Mouse (Mus musculus): ENCODE data around the gene Cpa2. TPM values are rescaled to one million over a fixed set of nuclear protein-coding genes. Genes with fewer than 3 reads are reported as not detected.

Cpa2 gene
- total RNA-seq, 1 experiment, result 1.7 TPM

- Histone ChIP-seq H3K9me3 (ENCODE audit: control insufficient read depth, insufficient read depth, low read depth, low read length) (no peaks in the 10 kb centered on the region), H3K27ac (ENCODE audit: insufficient read depth, low read depth, low read length, poor library complexity, severe bottlenecking) (no peak overlapping the region), H3K36me3 (ENCODE audit: control insufficient read depth, insufficient read depth, low read length, poor library complexity, severe bottlenecking) (no peaks in the 10 kb centered on the region), H3K4me1 (ENCODE audit: control insufficient read depth in 2 of 2, insufficient read depth in 2 of 2, low read length in 2 of 2, poor library complexity in 1 of 2) (peaks cover 1 to 2% of the 10 kb centered on the region in 2 experiments; a peak in 1 of 4 replicates), H3K9ac (ENCODE audit: insufficient read depth, low read depth, low read length, poor library complexity, severe bottlenecking) (no peak overlapping the region), H3K4me3 (ENCODE audit: insufficient read depth in 1 of 2, low read depth in 1 of 2, low read length in 2 of 2, poor library complexity in 1 of 2, severe bottlenecking in 1 of 2) (no peak overlapping the region)
- no peak for DNase-seq (ENCODE audit: low read depth, low spot score)
- in situ Hi-C loops (cut with MboI; ENCODE audit: low sequenced_read_pairs in 2 of 2, unreplicated experiment in 2 of 2), result no loop called here
- TF ChIP-seq ZC3H11A (IDR thresholded peaks at IDR 0.05; ENCODE audit: borderline replicate concordance, low read depth, low read length), result no peak
These were observed 63.0 kb downstream of the Cpa2 start for GRCm38 (mm10) chr6:30604342-30604867.

- TF ChIP-seq MAFK (IDR thresholded peaks at IDR 0.05; ENCODE audit: insufficient read depth, low read depth, low read length), result no peak
- no peak for TF ChIP-seq CHD2 (IDR thresholded peaks at IDR 0.05; ENCODE audit: low read depth, low read length)
- no peak for TF ChIP-seq HCFC1 (IDR thresholded peaks at IDR 0.05; ENCODE audit: borderline replicate concordance, insufficient read depth, low read length)
- no peak for TF ChIP-seq ZC3H11A (IDR thresholded peaks at IDR 0.05; ENCODE audit: borderline replicate concordance, low read depth, low read length)
- TF ChIP-seq ZNF384 (IDR thresholded peaks at IDR 0.05; ENCODE audit: low read depth, low read length), result no peak
- Histone ChIP-seq H3K4me1 (ENCODE audit: control insufficient read depth in 2 of 2, insufficient read depth in 2 of 2, low read length in 2 of 2, poor library complexity in 1 of 2) (peaks cover 1 to 2% of the 10 kb centered on the region in 2 experiments; a peak in 1 of 4 replicates), H3K9me3 (ENCODE audit: control insufficient read depth, insufficient read depth, low read depth, low read length) (no peaks in the 10 kb centered on the region), H3K9ac (ENCODE audit: insufficient read depth, low read depth, low read length, poor library complexity, severe bottlenecking) (no peak overlapping the region), H3K27ac (ENCODE audit: insufficient read depth, low read depth, low read length, poor library complexity, severe bottlenecking) (no peak overlapping the region), H3K36me3 (ENCODE audit: control insufficient read depth, insufficient read depth, low read length, poor library complexity, severe bottlenecking) (no peaks in the 10 kb centered on the region), H3K4me3 (ENCODE audit: insufficient read depth in 1 of 2, low read depth in 1 of 2, low read length in 2 of 2, poor library complexity in 1 of 2, severe bottlenecking in 1 of 2) (no peak overlapping the region)
- in situ Hi-C loops (cut with MboI; ENCODE audit: low sequenced_read_pairs in 2 of 2, unreplicated experiment in 2 of 2), result no loop called here
- no peak for DNase-seq (ENCODE audit: low read depth, low spot score)
These were observed 63.7 kb downstream of the Cpa2 start for GRCm38 (mm10) chr6:30605111-30605510.

GRCm38 (mm10) chr6:30605672-30606071 is 64.3 kb downstream of the Cpa2 start:
- Histone ChIP-seq H3K27ac (ENCODE audit: insufficient read depth, low read depth, low read length, poor library complexity, severe bottlenecking) (no peak overlapping the region), H3K9ac (ENCODE audit: insufficient read depth, low read depth, low read length, poor library complexity, severe bottlenecking) (no peak overlapping the region), H3K36me3 (ENCODE audit: control insufficient read depth, insufficient read depth, low read length, poor library complexity, severe bottlenecking) (no peaks in the 10 kb centered on the region), H3K9me3 (ENCODE audit: control insufficient read depth, insufficient read depth, low read depth, low read length) (no peaks in the 10 kb centered on the region), H3K4me3 (ENCODE audit: insufficient read depth in 1 of 2, low read depth in 1 of 2, low read length in 2 of 2, poor library complexity in 1 of 2, severe bottlenecking in 1 of 2) (no peak overlapping the region), H3K4me1 (ENCODE audit: control insufficient read depth in 2 of 2, insufficient read depth in 2 of 2, low read length in 2 of 2, poor library complexity in 1 of 2) (peaks cover 1 to 2% of the 10 kb centered on the region in 2 experiments; a peak in 1 of 4 replicates)
- in situ Hi-C loops (cut with MboI; ENCODE audit: low sequenced_read_pairs in 2 of 2, unreplicated experiment in 2 of 2), result no loop called here
- no peak for TF ChIP-seq HCFC1 (IDR thresholded peaks at IDR 0.05; ENCODE audit: borderline replicate concordance, insufficient read depth, low read length)
- TF ChIP-seq MAFK (IDR thresholded peaks at IDR 0.05; ENCODE audit: insufficient read depth, low read depth, low read length), result no peak
- TF ChIP-seq CHD2 (IDR thresholded peaks at IDR 0.05; ENCODE audit: low read depth, low read length), result no peak
- no peak for TF ChIP-seq ZNF384 (IDR thresholded peaks at IDR 0.05; ENCODE audit: low read depth, low read length)
- no peak for TF ChIP-seq ZC3H11A (IDR thresholded peaks at IDR 0.05; ENCODE audit: borderline replicate concordance, low read depth, low read length)
- DNase-seq (ENCODE audit: low read depth, low spot score), result no peak

- in situ Hi-C loops (cut with MboI; ENCODE audit: low sequenced_read_pairs in 2 of 2, unreplicated experiment in 2 of 2), result no loop called here
- Histone ChIP-seq H3K4me3 (ENCODE audit: insufficient read depth in 1 of 2, low read depth in 1 of 2, low read length in 2 of 2, poor library complexity in 1 of 2, severe bottlenecking in 1 of 2) (no peak within 1 kb of the TSS), H3K36me3 (ENCODE audit: control insufficient read depth, insufficient read depth, low read length, poor library complexity, severe bottlenecking) (no peaks in the 10 kb centered on the region), H3K9me3 (ENCODE audit: control insufficient read depth, insufficient read depth, low read depth, low read length) (no peaks in the 10 kb centered on the region), H3K9ac (ENCODE audit: insufficient read depth, low read depth, low read length, poor library complexity, severe bottlenecking) (no peak within 1 kb of the TSS), H3K27ac (ENCODE audit: insufficient read depth, low read depth, low read length, poor library complexity, severe bottlenecking) (no peak within 1 kb of the TSS), H3K4me1 (ENCODE audit: control insufficient read depth in 2 of 2, insufficient read depth in 2 of 2, low read length in 2 of 2, poor library complexity in 1 of 2) (no peaks in the 10 kb centered on the region)
- TF ChIP-seq ZNF384 (IDR thresholded peaks at IDR 0.05; ENCODE audit: low read depth, low read length), result no peak
- TF ChIP-seq ZC3H11A (IDR thresholded peaks at IDR 0.05; ENCODE audit: borderline replicate concordance, low read depth, low read length), result no peak
- TF ChIP-seq MAFK (IDR thresholded peaks at IDR 0.05; ENCODE audit: insufficient read depth, low read depth, low read length), result no peak
- TF ChIP-seq HCFC1 (IDR thresholded peaks at IDR 0.05; ENCODE audit: borderline replicate concordance, insufficient read depth, low read length), result no peak
- no peak for TF ChIP-seq CHD2 (IDR thresholded peaks at IDR 0.05; ENCODE audit: low read depth, low read length)
- no peak for DNase-seq (ENCODE audit: low read depth, low spot score)
These were observed 69.3 kb downstream of the Cpa2 start, which contains the start of gene Cpa5 for GRCm38 (mm10) chr6:30610710-30611109. Cpa5 (plus strand) TSS chr6:30611010.

GRCm38 (mm10) chr6:30611212-30611611 is 69.8 kb downstream of the Cpa2 start:
- H3K9me3 ChIP-seq (ENCODE audit: control insufficient read depth, insufficient read depth, low read depth, low read length), result no peaks in the 10 kb centered on the region
- no peak for DNase-seq (ENCODE audit: low read depth, low spot score)
- TF ChIP-seq ZC3H11A (IDR thresholded peaks at IDR 0.05; ENCODE audit: borderline replicate concordance, low read depth, low read length), result no peak
- in situ Hi-C loops (cut with MboI; ENCODE audit: low sequenced_read_pairs in 2 of 2, unreplicated experiment in 2 of 2), result no loop called here
- no peaks in the 10 kb centered on the region for H3K4me1 ChIP-seq (ENCODE audit: control insufficient read depth in 2 of 2, insufficient read depth in 2 of 2, low read length in 2 of 2, poor library complexity in 1 of 2)
- no peak overlapping the region for H3K27ac ChIP-seq (ENCODE audit: insufficient read depth, low read depth, low read length, poor library complexity, severe bottlenecking)
- no peak overlapping the region for H3K9ac ChIP-seq (ENCODE audit: insufficient read depth, low read depth, low read length, poor library complexity, severe bottlenecking)
- H3K36me3 ChIP-seq (ENCODE audit: control insufficient read depth, insufficient read depth, low read length, poor library complexity, severe bottlenecking), result no peaks in the 10 kb centered on the region
- no peak overlapping the region for H3K4me3 ChIP-seq (ENCODE audit: insufficient read depth in 1 of 2, low read depth in 1 of 2, low read length in 2 of 2, poor library complexity in 1 of 2, severe bottlenecking in 1 of 2)

Other genes starting within 250 kb of the Cpa2 start
- 9.9 and 16.6 TPM in 2 replicates for gene Ube2h, start 237.0 kb upstream of the Cpa2 start, total RNA-seq (2012; rRNA removed)
- gene Zc3hc1, start 150.6 kb upstream of the Cpa2 start, total RNA-seq (2012; rRNA removed), result 50.5 and 64.4 TPM in 2 replicates
- 44.2 and 48.9 TPM in 2 replicates for gene Klhdc10, start 139.7 kb upstream of the Cpa2 start, total RNA-seq (2012; rRNA removed)
- 104 and 138 TPM in 2 replicates for gene Tmem209, start 31.8 kb upstream of the Cpa2 start, total RNA-seq (2012; rRNA removed)
- gene Ssmem1, start 31.7 kb upstream of the Cpa2 start, total RNA-seq (2012; rRNA removed), result 0.37 and 0.58 TPM in 2 replicates
- not detected in 2 replicates for gene Cpa4, start 26.8 kb downstream of the Cpa2 start, total RNA-seq (2012; rRNA removed)
- gene Cpa5, start 69.4 kb downstream of the Cpa2 start, total RNA-seq (2012; rRNA removed), result not detected in 2 replicates
- gene Cpa1, start 97.6 kb downstream of the Cpa2 start, total RNA-seq (2012; rRNA removed), result not detected in 2 replicates
- gene Cep41, start 152.2 kb downstream of the Cpa2 start, total RNA-seq (2012; rRNA removed), result 8.6 and 12.6 TPM in 2 replicates
- gene Mest, start 182.0 kb downstream of the Cpa2 start, total RNA-seq (2012; rRNA removed), result 107 and 223 TPM in 2 replicates

Measured in ES-E14 (cell line).